ENCODE assay signal across 10 mouse cellular contexts in genomic region chr7:126519513-126519912, GRCm38 (mm10). TPM values are rescaled to one million over a fixed set of nuclear protein-coding genes. Genes with fewer than 3 reads are reported as not detected.
A peak's percentile ranks its signal among the peaks of the same experiment; 100 is the strongest.
DNase-seq lines count a peak whose midpoint lies in the region; ATAC-seq and TF ChIP-seq lines count a peak whose summit lies in the region.
"Had no signal": no experiment of that assay in that cellular context is flagged by ENCODE, and none has a peak within 500 bp of the region (broad histone marks: within the 10 kb centered on the region; RNA-seq: fewer than 3 reads in every experiment).

No protein-coding gene starts in this region.

- no peak overlapping the region for H3K4me2 ChIP-seq in liver, embryonic 13.5 days
- H3K4me2 ChIP-seq in liver, embryonic 11.5 days: no peak overlapping the region
- H3K4me2 ChIP-seq in intestine, postnatal 0 days (replicated peaks; ENCODE audit: low read depth): no peak overlapping the region
- H3K4me2 ChIP-seq: embryonic facial prominence, embryonic 15.5 days had no signal

- no peaks in the 10 kb centered on the region for H3K36me3 ChIP-seq in heart, adult 2 months (ENCODE audit: control insufficient read depth, insufficient read depth, low read length)
- no peaks in the 10 kb centered on the region for H3K36me3 ChIP-seq in liver, embryonic 13.5 days
- no peaks in the 10 kb centered on the region for H3K36me3 ChIP-seq in liver, embryonic 11.5 days (ENCODE audit: control insufficient read depth, insufficient read depth, low read length)
- H3K36me3 ChIP-seq in intestine, postnatal 0 days (ENCODE audit: control insufficient read depth, insufficient read depth): no peaks in the 10 kb centered on the region
- H3K36me3 ChIP-seq: embryonic facial prominence, embryonic 15.5 days; G1E had no signal

- H3K79me2 ChIP-seq in heart, adult 2 months (replicated peaks; ENCODE audit: control insufficient read depth, insufficient read depth, low read length): no peaks in the 10 kb centered on the region

- 46% methylated on average over 2 of the region's 2 CpGs for WGBS in heart, adult 2 months
- 69% methylated on average over 2 of the region's 2 CpGs for WGBS in liver, embryonic 13.5 days (ENCODE audit: insufficient replicate concordance)
- WGBS in liver, embryonic 11.5 days: 70% methylated on average over 2 of the region's 2 CpGs
- WGBS in intestine, postnatal 0 days: 53% methylated on average over 2 of the region's 2 CpGs

- TF ChIP-seq CTCF in heart, adult 2 months (IDR thresholded peaks at IDR 0.05): no peak
- peak; percentile 27 for TF ChIP-seq CTCF in intestine, postnatal 0 days (IDR thresholded peaks at IDR 0.05; ENCODE audit: low read depth)

- DNase-seq in heart, adult 11 months: peak; percentile 83
- no peak for DNase-seq in heart, adult 2 months
- no peak for DNase-seq in liver, embryonic 13.5 days
- no peak for DNase-seq in liver, embryonic 11.5 days (ENCODE audit: low spot score)
- peak; percentile 38 for DNase-seq in Muller cell, postnatal 12 days (ENCODE audit: inconsistent ontology term)
- no peak for DNase-seq in ovary, postnatal 36 days (ENCODE audit: low spot score)
- DNase-seq in neural tube, embryonic 10.5 days (ENCODE audit: extremely low spot score, low spot score): no peak

- H3K9ac ChIP-seq in heart, adult 2 months (ENCODE audit: low read depth, low read length): no peak overlapping the region
- H3K9ac ChIP-seq in liver, embryonic 13.5 days: no peak overlapping the region
- no peak overlapping the region for H3K9ac ChIP-seq in liver, embryonic 11.5 days (ENCODE audit: low read depth, low read length)
- H3K9ac ChIP-seq in intestine, postnatal 0 days (ENCODE audit: low read depth, low read length): no peak overlapping the region
- H3K9ac ChIP-seq: embryonic facial prominence, embryonic 15.5 days had no signal

- no peak overlapping the region for H3K27ac ChIP-seq in heart, adult 2 months
- no peak overlapping the region for H3K27ac ChIP-seq in liver, embryonic 13.5 days
- no peak overlapping the region for H3K27ac ChIP-seq in liver, embryonic 11.5 days (ENCODE audit: low read depth, low read length)
- H3K27ac ChIP-seq in intestine, postnatal 0 days (ENCODE audit: low read depth, low read length): peak overlapping the region; percentile 54; the same call in 1 of the 2 replicates
- H3K27ac ChIP-seq: embryonic facial prominence, embryonic 15.5 days had no signal

- no peak overlapping the region for H3K4me3 ChIP-seq in heart, adult 2 months
- H3K4me3 ChIP-seq in liver, embryonic 13.5 days (replicated peaks): no peak overlapping the region
- no peak overlapping the region for H3K4me3 ChIP-seq in liver, embryonic 11.5 days (ENCODE audit: low read depth, low read length)
- H3K4me3 ChIP-seq in intestine, postnatal 0 days (ENCODE audit: low read depth, low read length): no peak overlapping the region
- H3K4me3 ChIP-seq: embryonic facial prominence, embryonic 15.5 days had no signal

- no peaks in the 10 kb centered on the region for H3K4me1 ChIP-seq in heart, adult 2 months (ENCODE audit: control insufficient read depth, insufficient read depth, low read length)
- no peaks in the 10 kb centered on the region for H3K4me1 ChIP-seq in liver, embryonic 13.5 days (replicated peaks)
- no peaks in the 10 kb centered on the region for H3K4me1 ChIP-seq in liver, embryonic 11.5 days (replicated peaks; ENCODE audit: control insufficient read depth, insufficient read depth, low read length)
- H3K4me1 ChIP-seq in intestine, postnatal 0 days (replicated peaks; ENCODE audit: control insufficient read depth, insufficient read depth, low read length): no peaks in the 10 kb centered on the region
- H3K4me1 ChIP-seq: embryonic facial prominence, embryonic 15.5 days had no signal

- no peak for TF ChIP-seq POLR2A in heart, adult 2 months (IDR thresholded peaks at IDR 0.05; ENCODE audit: insufficient read depth, low read depth, low read length)

- no peak for TF ChIP-seq EP300 in heart, adult 2 months (IDR thresholded peaks at IDR 0.05; ENCODE audit: insufficient read depth, low read depth, low read length)

- H3K9me3 ChIP-seq in liver, embryonic 13.5 days (replicated peaks): no peaks in the 10 kb centered on the region
- H3K9me3 ChIP-seq in liver, embryonic 11.5 days (ENCODE audit: control insufficient read depth, low read length): no peaks in the 10 kb centered on the region
- H3K9me3 ChIP-seq in intestine, postnatal 0 days (ENCODE audit: control insufficient read depth): no peaks in the 10 kb centered on the region
- H3K9me3 ChIP-seq: embryonic facial prominence, embryonic 15.5 days; G1E had no signal

- no peaks in the 10 kb centered on the region for H3K27me3 ChIP-seq in heart, adult 2 months (ENCODE audit: control insufficient read depth, insufficient read depth, low read length)
- 0 out of 2 replicates have a peak, but pooled peaks cover 7% of the 10 kb centered on the region for H3K27me3 ChIP-seq in liver, embryonic 13.5 days
- no peaks in the 10 kb centered on the region; the same call in 1 of the 2 replicates for H3K27me3 ChIP-seq in liver, embryonic 11.5 days (replicated peaks; ENCODE audit: control insufficient read depth, insufficient read depth, low read length)
- H3K27me3 ChIP-seq in intestine, postnatal 0 days (replicated peaks; ENCODE audit: control insufficient read depth, insufficient read depth, low read length): no peaks in the 10 kb centered on the region
- H3K27me3 ChIP-seq: embryonic facial prominence, embryonic 15.5 days had no signal

- 0 out of 2 replicates have a peak, but pooled peaks have one; percentile 12 for ATAC-seq in liver, embryonic 13.5 days (ENCODE audit: low read depth)
- ATAC-seq in liver, embryonic 11.5 days (replicated peaks; ENCODE audit: low FRiP score): no peak
- no peak for ATAC-seq in intestine, postnatal 0 days

- intact Hi-C loops in heart, adult 2 months (cut with DNase I): no loop called here

RNA-seq across cellular contexts. Expression of gene Atxn2l, which starts 16.3 kb away (rescaled TPM):
- 10 to 100 TPM; 34.0 to 37.6 TPM for total RNA-seq in heart, adult 2 months (2021)
- 48.1 and 66.7 TPM in 2 replicates for polyA plus RNA-seq in heart, adult 2 months (2012; rRNA removed)
- 23.8 and 31.4 TPM in 2 replicates for polyA plus RNA-seq in liver, embryonic 13.5 days (2015; fragmentation: Nextera tagmentation; extraction: Ambion mirVana)
- 71.4 and 75.7 TPM in 2 replicates for polyA plus RNA-seq in liver, embryonic 11.5 days (2014; fragmentation: Nextera tagmentation; extraction: Ambion mirVana)
- polyA plus RNA-seq in intestine, postnatal 0 days (2015; fragmentation: Nextera tagmentation; extraction: Ambion mirVana): 19.4 and 22.0 TPM in 2 replicates

RNA-seq across cellular contexts. Expression of gene Tufm, which starts 32.4 kb away (rescaled TPM):
- total RNA-seq in heart, adult 2 months (2021): 100 to 1,000 TPM; 271 to 314 TPM
- 288 and 353 TPM in 2 replicates for polyA plus RNA-seq in heart, adult 2 months (2012; rRNA removed)
- 111 and 115 TPM in 2 replicates for polyA plus RNA-seq in liver, embryonic 13.5 days (2015; fragmentation: Nextera tagmentation; extraction: Ambion mirVana)
- polyA plus RNA-seq in liver, embryonic 11.5 days (2014; fragmentation: Nextera tagmentation; extraction: Ambion mirVana): 193 and 211 TPM in 2 replicates
- 70.3 and 76.5 TPM in 2 replicates for polyA plus RNA-seq in intestine, postnatal 0 days (2015; fragmentation: Nextera tagmentation; extraction: Ambion mirVana)

RNA-seq across cellular contexts. Expression of gene Sh2b1, which starts 44.3 kb away (rescaled TPM):
- 10 to 100 TPM; 42.5 to 46.1 TPM for total RNA-seq in heart, adult 2 months (2021)
- polyA plus RNA-seq in heart, adult 2 months (2012; rRNA removed): 58.2 and 59.2 TPM in 2 replicates
- 11.2 and 12.9 TPM in 2 replicates for polyA plus RNA-seq in liver, embryonic 13.5 days (2015; fragmentation: Nextera tagmentation; extraction: Ambion mirVana)
- 26.2 and 26.4 TPM in 2 replicates for polyA plus RNA-seq in liver, embryonic 11.5 days (2014; fragmentation: Nextera tagmentation; extraction: Ambion mirVana)
- 23.6 and 23.8 TPM in 2 replicates for polyA plus RNA-seq in intestine, postnatal 0 days (2015; fragmentation: Nextera tagmentation; extraction: Ambion mirVana)

RNA-seq across cellular contexts. Expression of gene Eif3c, which starts 46.7 kb away (rescaled TPM):
- total RNA-seq in heart, adult 2 months (2021): 100 to 1,000 TPM; 133 to 159 TPM
- 59.3 and 72.6 TPM in 2 replicates for polyA plus RNA-seq in heart, adult 2 months (2012; rRNA removed)
- 138 and 141 TPM in 2 replicates for polyA plus RNA-seq in liver, embryonic 13.5 days (2015; fragmentation: Nextera tagmentation; extraction: Ambion mirVana)
- 195 and 201 TPM in 2 replicates for polyA plus RNA-seq in liver, embryonic 11.5 days (2014; fragmentation: Nextera tagmentation; extraction: Ambion mirVana)
- 141 and 150 TPM in 2 replicates for polyA plus RNA-seq in intestine, postnatal 0 days (2015; fragmentation: Nextera tagmentation; extraction: Ambion mirVana)

RNA-seq across cellular contexts. Expression of gene Atp2a1, which starts 56.6 kb away (rescaled TPM):
- 1 to 10 TPM; 1.1 to 1.3 TPM for total RNA-seq in heart, adult 2 months (2021)
- 5.7 and 6.6 TPM in 2 replicates for polyA plus RNA-seq in heart, adult 2 months (2012; rRNA removed)
- 1.1 and 2.4 TPM in 2 replicates for polyA plus RNA-seq in liver, embryonic 13.5 days (2015; fragmentation: Nextera tagmentation; extraction: Ambion mirVana)
- polyA plus RNA-seq in liver, embryonic 11.5 days (2014; fragmentation: Nextera tagmentation; extraction: Ambion mirVana): 1.3 TPM in 2 replicates
- 0.05 and 0.24 TPM in 2 replicates for polyA plus RNA-seq in intestine, postnatal 0 days (2015; fragmentation: Nextera tagmentation; extraction: Ambion mirVana)
- total RNA-seq: G1E had no signal

Comparison
In these comparisons a context has a peak if more than half of its experiments do, and no peak if none do; other contexts are left out.
1. DNase-seq: peak in heart, adult 11 months (single experiment) and Muller cell, postnatal 12 days (single experiment); none in heart, adult 2 months (0 of 2), liver, embryonic 13.5 days (single experiment), liver, embryonic 11.5 days (single experiment), ovary, postnatal 36 days (single experiment) and neural tube, embryonic 10.5 days (single experiment).